Mouse (Mus musculus): ENCODE data around the gene Tmed11.
"Not testable (repeated sequence)": the region's sequence is repeated elsewhere in the genome, so short reads cannot be mapped to it uniquely, and the experiment has no call there.

Tmed11 gene

GRCm38 (mm10) chr5:108795263-108795662 lies at the start of gene Tmed11:
Gene Tmed11 (minus strand): TSS chr5:108795363.
- DNase-seq = not testable (repeated sequence)

- DNase-seq = no peak
Observed at GRCm38 (mm10) chr5:108836156-108836555, 41.0 kb upstream of the Tmed11 start.

- no peak for DNase-seq
Observed at GRCm38 (mm10) chr5:108823276-108823675, 28.1 kb upstream of the Tmed11 start.

GRCm38 (mm10) chr5:108808750-108809149 lies 13.6 kb upstream of the Tmed11 start, which contains the start of gene Vmn2r8:
Gene Vmn2r8 (minus strand): TSS chr5:108808850.
- DNase-seq = not testable (repeated sequence)

GRCm38 (mm10) chr5:108803646-108804045 lies 8.5 kb upstream of the Tmed11 start:
- DNase-seq = no peak

GRCm38 (mm10) chr5:108790385-108790784 lies 4.8 kb downstream of the Tmed11 start:
- not testable (repeated sequence) for DNase-seq

- DNase-seq = no peak
Observed at GRCm38 (mm10) chr5:108774630-108775306, 20.4 kb downstream of the Tmed11 start, which contains the start of gene Rnf212. Gene Rnf212 (minus strand): TSS chr5:108774982.

- no peak for DNase-seq
Observed at GRCm38 (mm10) chr5:108760002-108760401, 35.2 kb downstream of the Tmed11 start.

- DNase-seq = peak; percentile 17
Observed at GRCm38 (mm10) chr5:108758396-108758795, 36.8 kb downstream of the Tmed11 start.

- DNase-seq = not testable (repeated sequence)
Observed at GRCm38 (mm10) chr5:108751258-108751657, 43.9 kb downstream of the Tmed11 start.

- no peak for DNase-seq
Observed at GRCm38 (mm10) chr5:108750328-108751210, 44.6 kb downstream of the Tmed11 start.

- no peak for DNase-seq
Observed at GRCm38 (mm10) chr5:108744629-108745028, 50.5 kb downstream of the Tmed11 start.

- no peak for DNase-seq
Observed at GRCm38 (mm10) chr5:108743856-108744255, 51.3 kb downstream of the Tmed11 start.

GRCm38 (mm10) chr5:108742596-108742995 lies 52.6 kb downstream of the Tmed11 start:
- DNase-seq = no peak

- DNase-seq = no peak
Observed at GRCm38 (mm10) chr5:108741844-108742243, 53.3 kb downstream of the Tmed11 start.

- DNase-seq = no peak
Observed at GRCm38 (mm10) chr5:108727425-108727824, 67.7 kb downstream of the Tmed11 start.
